Mouse (Mus musculus) midbrain, postnatal 0 days (tissue): ENCODE measurements around the gene B4galnt3. TPM values are rescaled to one million over a fixed set of nuclear protein-coding genes. Genes with fewer than 3 reads are reported as not detected.

ENCODE experiments used
- ATAC-seq: fragments of 200-750 bp; cut with Nextera tagmentation; 2 replicates; pipeline ENCODE4 v1.8.0; 2017; ENCODE audit warnings: moderate number of reproducible peaks, mild to moderate bottlenecking, moderate TSS enrichment, moderate library complexity; ENCODE audit not compliant: low FRiP score
- DNase-seq: peaks from one replicate; pipeline ENCODE4 v3.0.0-alpha.2; 2015; ENCODE audit warnings: low spot score
- H3K27ac ChIP-seq: fragments of 300-500 bp; sonication (generic); 2 replicates; pipeline ENCODE4 v1.5.1; 2014; ENCODE audit warnings: low read depth, mild to moderate bottlenecking, low read length, mixed read lengths
- H3K27me3 ChIP-seq: fragments of 300-500 bp; sonication (generic); 2 replicates; pipeline ENCODE4 v1.6.1; 2014; ENCODE audit warnings: low read length, control low read depth, mixed read lengths; ENCODE audit not compliant: insufficient read depth
- H3K36me3 ChIP-seq: fragments of 300-500 bp; sonication (generic); 2 replicates; pipeline ENCODE4 v1.6.1; 2014; ENCODE audit warnings: low read length, control low read depth, mixed read lengths; ENCODE audit not compliant: insufficient read depth
- H3K4me1 ChIP-seq: fragments of 300-500 bp; sonication (generic); 2 replicates; pipeline ENCODE4 v1.6.1; 2014; ENCODE audit warnings: mild to moderate bottlenecking, control low read depth, antibody characterized with exemption, low read length, mixed read lengths; ENCODE audit not compliant: insufficient read depth
- H3K4me2 ChIP-seq: fragments of 300-500 bp; sonication (generic); 2 replicates; pipeline ENCODE4 v1.6.1; 2014; ENCODE audit warnings: low read depth, mild to moderate bottlenecking, low read length, mixed read lengths; ENCODE audit not compliant: poor library complexity, severe bottlenecking
- H3K4me3 ChIP-seq: fragments of 300-500 bp; sonication (generic); 2 replicates; pipeline ENCODE4 v1.5.1; 2014; ENCODE audit warnings: low read depth, mild to moderate bottlenecking, low read length, moderate library complexity
- H3K9ac ChIP-seq: fragments of 300-500 bp; sonication (generic); replicated peaks from 2 replicates; pipeline ENCODE4 v1.6.1; 2014; ENCODE audit warnings: mild to moderate bottlenecking, low read length, moderate library complexity, mixed read lengths; ENCODE audit not compliant: poor library complexity, severe bottlenecking
- H3K9me3 ChIP-seq: fragments of 300-500 bp; sonication (generic); 2 replicates; pipeline ENCODE4 v1.6.1; 2016; ENCODE audit warnings: low read length, control low read depth
- CTCF ChIP-seq: IDR thresholded peaks from 2 replicates; pipeline ENCODE4 v1.5.1; 2016; ENCODE audit warnings: antibody characterized with exemption, mild to moderate bottlenecking
- WGBS: fragments of 180-500 bp; shearing (Covaris S2); extraction: QIAGEN DNeasy Blood & Tissue Kit; methylation state at CpG from one replicate; pipeline ENCODE4 v1.1.7; 2014; 5-methylcytosine and 5-hydroxymethylcytosine counted together
- polyA plus RNA-seq: library from polyadenylated mRNA; unstranded; fragments of >200 nt; fragmentation: Nextera tagmentation; extraction: Ambion mirVana; gene quantifications from 2 replicates; pipeline ENCODE4 v1.2.1, GENCODE M21; 2015
- total RNA-seq: library from RNA; depleted of rRNA; stranded (reverse); fragments of >200 nt; gene quantifications from 2 replicates; pipeline ENCODE4 v1.2.3, GENCODE M21; 2014

Gene B4galnt3
- total and polyA plus RNA-seq, 2 experiments from 2014 or later, result 0.16 to 0.82 TPM

- H3K27ac ChIP-seq, result no peak overlapping the region
- no peak for TF ChIP-seq CTCF
- DNase-seq (no peak), ATAC-seq (no peak)
- 49% methylated on average over 7 of the region's 7 CpGs for WGBS
- H3K4me2 ChIP-seq, result no peak overlapping the region
- no peak overlapping the region for H3K9ac ChIP-seq
- H3K4me1 ChIP-seq, result no peaks in the 10 kb centered on the region
- peaks cover 6% of the 10 kb centered on the region; the same call in 1 of the 2 replicates for H3K27me3 ChIP-seq
- H3K4me3 ChIP-seq, result no peak overlapping the region
- no peaks in the 10 kb centered on the region for H3K36me3 ChIP-seq
- H3K9me3 ChIP-seq, result no peaks in the 10 kb centered on the region
These were observed 108.6 kb downstream of the B4galnt3 start for GRCm38 (mm10) chr6:120185756-120186155.

GRCm38 (mm10) chr6:120185012-120185730 is 109.2 kb downstream of the B4galnt3 start:
- DNase-seq, result no peak
- Histone ChIP-seq H3K4me3 (no peak overlapping the region), H3K27me3 (peaks cover 6% of the 10 kb centered on the region; the same call in 1 of the 2 replicates), H3K4me1 (no peaks in the 10 kb centered on the region), H3K27ac (no peak overlapping the region), H3K4me2 (no peak overlapping the region), H3K9ac (no peak overlapping the region), H3K36me3 (no peaks in the 10 kb centered on the region), H3K9me3 (no peaks in the 10 kb centered on the region)
- TF ChIP-seq CTCF, result no peak
- no peak for ATAC-seq
- WGBS, result 92% methylated on average over 12 of the region's 12 CpGs

GRCm38 (mm10) chr6:120183771-120184170 is 110.6 kb downstream of the B4galnt3 start:
- no peak overlapping the region for H3K27ac ChIP-seq
- H3K36me3 ChIP-seq, result no peaks in the 10 kb centered on the region
- no peak for ATAC-seq
- no peak for DNase-seq
- no peak for TF ChIP-seq CTCF
- no peak overlapping the region for H3K9ac ChIP-seq
- H3K27me3 ChIP-seq, result peaks cover 6% of the 10 kb centered on the region; the same call in 1 of the 2 replicates
- no peak overlapping the region for H3K4me3 ChIP-seq
- H3K4me1 ChIP-seq, result no peaks in the 10 kb centered on the region
- H3K4me2 ChIP-seq, result no peak overlapping the region
- WGBS, result 95% methylated on average over 4 of the region's 4 CpGs
- no peaks in the 10 kb centered on the region for H3K9me3 ChIP-seq

DNA sequence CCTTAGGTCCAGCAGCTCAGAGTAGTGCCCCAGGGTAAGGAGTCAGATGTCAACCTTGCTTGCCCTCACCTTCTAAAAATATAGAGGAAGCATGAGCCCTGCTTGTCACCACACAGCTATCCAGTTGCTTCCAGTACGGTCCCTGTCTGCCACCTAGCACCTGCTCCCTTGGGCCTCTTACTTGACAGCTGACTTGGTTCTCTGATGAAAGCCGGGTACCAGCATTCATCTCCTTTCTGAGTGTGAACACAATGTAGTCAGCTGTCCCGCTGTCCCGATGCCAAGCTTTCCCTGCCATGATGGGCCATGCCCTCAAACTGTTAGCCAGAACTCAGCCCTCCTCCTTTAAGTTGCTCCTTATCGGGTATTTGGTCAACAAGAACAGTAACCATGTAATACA is 112.2 kb downstream of the B4galnt3 start:
- Histone ChIP-seq H3K4me2 (no peak overlapping the region), H3K9ac (no peak overlapping the region), H3K9me3 (no peaks in the 10 kb centered on the region), H3K27me3 (no peaks in the 10 kb centered on the region), H3K4me3 (no peak overlapping the region), H3K36me3 (no peaks in the 10 kb centered on the region), H3K27ac (no peak overlapping the region), H3K4me1 (no peaks in the 10 kb centered on the region)
- no peak for DNase-seq
- no peak for TF ChIP-seq CTCF
- no peak for ATAC-seq
- WGBS, result 94% methylated on average over 5 of the region's 5 CpGs

- Histone ChIP-seq H3K4me1 (no peaks in the 10 kb centered on the region), H3K27ac (no peak overlapping the region), H3K4me2 (no peak overlapping the region), H3K9me3 (no peaks in the 10 kb centered on the region), H3K4me3 (no peak overlapping the region), H3K9ac (no peak overlapping the region), H3K27me3 (no peaks in the 10 kb centered on the region), H3K36me3 (no peaks in the 10 kb centered on the region)
- ATAC-seq (no peak), DNase-seq (no peak)
- 77% methylated on average over 4 of the region's 4 CpGs for WGBS
- no peak for TF ChIP-seq CTCF
These were observed 113.9 kb downstream of the B4galnt3 start for GRCm38 (mm10) chr6:120180492-120180891.

- H3K36me3 ChIP-seq, result no peaks in the 10 kb centered on the region
- no peak for TF ChIP-seq CTCF
- H3K4me3 ChIP-seq, result no peak overlapping the region
- H3K9me3 ChIP-seq, result no peaks in the 10 kb centered on the region
- H3K27me3 ChIP-seq, result no peaks in the 10 kb centered on the region
- 79% methylated on average over 8 of the region's 8 CpGs for WGBS
- no peak overlapping the region for H3K27ac ChIP-seq
- no peaks in the 10 kb centered on the region for H3K4me1 ChIP-seq
- no peak for ATAC-seq
- DNase-seq, result no peak
- no peak overlapping the region for H3K4me2 ChIP-seq
- no peak overlapping the region for H3K9ac ChIP-seq
These were observed 114.6 kb downstream of the B4galnt3 start for GRCm38 (mm10) chr6:120179756-120180206.
